Mouse (Mus musculus): Measurements from ENCODE around the gene Fbxl14. TPM values are rescaled to one million over a fixed set of nuclear protein-coding genes. Genes with fewer than 3 reads are reported as not detected.

The Fbxl14 gene
- polyA plus RNA-seq, 1 experiment from 2014 or later, result 3.1 TPM

- Histone ChIP-seq H3K4me1 (replicated peaks; ENCODE audit: control insufficient read depth, insufficient read depth, low read length) (no peaks in the 10 kb centered on the region), H3K4me2 (replicated peaks) (no peak overlapping the region), H3K4me3 (replicated peaks; ENCODE audit: low read length) (no peak overlapping the region), H3K27ac (no peak overlapping the region), H3K9me3 (ENCODE audit: control insufficient read depth, low read length) (no peaks in the 10 kb centered on the region), H3K27me3 (ENCODE audit: control insufficient read depth, insufficient read depth, low read length) (no peaks in the 10 kb centered on the region), H3K36me3 (replicated peaks; ENCODE audit: control insufficient read depth, insufficient read depth) (no peaks in the 10 kb centered on the region), H3K9ac (no peak overlapping the region)
- DNase-seq (ENCODE audit: low spot score) (no peak), ATAC-seq (ENCODE audit: low FRiP score) (no peak)
- 65% methylated on average over 10 of the region's 10 CpGs for WGBS
Measured at GRCm38 (mm10) chr6:119466921-119467784, 12.3 kb upstream of the Fbxl14 start.

- Histone ChIP-seq H3K4me1 (replicated peaks; ENCODE audit: control insufficient read depth, insufficient read depth, low read length) (no peaks in the 10 kb centered on the region), H3K27me3 (ENCODE audit: control insufficient read depth, insufficient read depth, low read length) (no peaks in the 10 kb centered on the region), H3K9ac (no peak overlapping the region), H3K36me3 (replicated peaks; ENCODE audit: control insufficient read depth, insufficient read depth) (no peaks in the 10 kb centered on the region), H3K4me3 (replicated peaks; ENCODE audit: low read length) (no peak overlapping the region), H3K4me2 (replicated peaks) (no peak overlapping the region), H3K27ac (no peak overlapping the region), H3K9me3 (ENCODE audit: control insufficient read depth, low read length) (no peaks in the 10 kb centered on the region)
- WGBS, result 93% methylated on average over 2 of the region's 2 CpGs
- DNase-seq (ENCODE audit: low spot score) (no peak), ATAC-seq (ENCODE audit: low FRiP score) (no peak)
Measured at GRCm38 (mm10) chr6:119467785-119468059, 11.7 kb upstream of the Fbxl14 start.

GRCm38 (mm10) chr6:119470777-119471176 is 8.7 kb upstream of the Fbxl14 start:
- no peaks in the 10 kb centered on the region for H3K36me3 ChIP-seq (replicated peaks; ENCODE audit: control insufficient read depth, insufficient read depth)
- H3K27ac ChIP-seq, result no peak overlapping the region
- DNase-seq (ENCODE audit: low spot score), result no peak
- no peaks in the 10 kb centered on the region for H3K9me3 ChIP-seq (ENCODE audit: control insufficient read depth, low read length)
- 90% methylated on average over 3 of the region's 3 CpGs for WGBS
- no peak overlapping the region for H3K4me2 ChIP-seq (replicated peaks)
- H3K27me3 ChIP-seq (ENCODE audit: control insufficient read depth, insufficient read depth, low read length), result no peaks in the 10 kb centered on the region
- H3K4me1 ChIP-seq (replicated peaks; ENCODE audit: control insufficient read depth, insufficient read depth, low read length), result no peaks in the 10 kb centered on the region
- no peak overlapping the region for H3K9ac ChIP-seq
- no peak overlapping the region for H3K4me3 ChIP-seq (replicated peaks; ENCODE audit: low read length)
- no peak for ATAC-seq (ENCODE audit: low FRiP score)

GRCm38 (mm10) chr6:119472135-119472534 is 7.3 kb upstream of the Fbxl14 start:
- no peaks in the 10 kb centered on the region for H3K27me3 ChIP-seq (ENCODE audit: control insufficient read depth, insufficient read depth, low read length)
- H3K4me1 ChIP-seq (replicated peaks; ENCODE audit: control insufficient read depth, insufficient read depth, low read length), result no peaks in the 10 kb centered on the region

GRCm38 (mm10) chr6:119472705-119473104 is 6.8 kb upstream of the Fbxl14 start:
- 63% methylated on average over 3 of the region's 3 CpGs for WGBS

More at GRCm38 (mm10) chr6:119472135-119472534, 7.3 kb upstream of the Fbxl14 start:
- H3K9ac ChIP-seq, result no peak overlapping the region
- no peak overlapping the region for H3K4me3 ChIP-seq (replicated peaks; ENCODE audit: low read length)
- H3K4me2 ChIP-seq (replicated peaks), result no peak overlapping the region
- WGBS, result 21% methylated on average over 5 of the region's 5 CpGs
- ATAC-seq (ENCODE audit: low FRiP score) (no peak), DNase-seq (ENCODE audit: low spot score) (peak; percentile 63)
- no peak overlapping the region for H3K27ac ChIP-seq
- H3K9me3 ChIP-seq (ENCODE audit: control insufficient read depth, low read length), result no peaks in the 10 kb centered on the region
- no peaks in the 10 kb centered on the region for H3K36me3 ChIP-seq (replicated peaks; ENCODE audit: control insufficient read depth, insufficient read depth)

GRCm38 (mm10) chr6:119473446-119473845 is 6.0 kb upstream of the Fbxl14 start:
- Histone ChIP-seq H3K36me3 (replicated peaks; ENCODE audit: control insufficient read depth, insufficient read depth) (no peaks in the 10 kb centered on the region), H3K9me3 (ENCODE audit: control insufficient read depth, low read length) (no peaks in the 10 kb centered on the region), H3K4me1 (replicated peaks; ENCODE audit: control insufficient read depth, insufficient read depth, low read length) (peaks cover 7% of the 10 kb centered on the region; the same call in 1 of the 2 replicates), H3K27ac (no peak overlapping the region), H3K9ac (no peak overlapping the region), H3K4me3 (replicated peaks; ENCODE audit: low read length) (no peak overlapping the region), H3K27me3 (ENCODE audit: control insufficient read depth, insufficient read depth, low read length) (no peaks in the 10 kb centered on the region), H3K4me2 (replicated peaks) (no peak overlapping the region)
- ATAC-seq (ENCODE audit: low FRiP score) (no peak), DNase-seq (ENCODE audit: low spot score) (no peak)
- WGBS, result 82% methylated on average over 7 of the region's 7 CpGs

More at GRCm38 (mm10) chr6:119472705-119473104, 6.8 kb upstream of the Fbxl14 start:
- no peaks in the 10 kb centered on the region for H3K9me3 ChIP-seq (ENCODE audit: control insufficient read depth, low read length)
- ATAC-seq (ENCODE audit: low FRiP score) (no peak), DNase-seq (ENCODE audit: low spot score) (no peak)
- no peak overlapping the region for H3K9ac ChIP-seq
- no peak overlapping the region for H3K4me3 ChIP-seq (replicated peaks; ENCODE audit: low read length)
- H3K27me3 ChIP-seq (ENCODE audit: control insufficient read depth, insufficient read depth, low read length), result no peaks in the 10 kb centered on the region
- H3K4me2 ChIP-seq (replicated peaks), result no peak overlapping the region
- H3K36me3 ChIP-seq (replicated peaks; ENCODE audit: control insufficient read depth, insufficient read depth), result no peaks in the 10 kb centered on the region
- no peaks in the 10 kb centered on the region; the same call in 1 of the 2 replicates for H3K4me1 ChIP-seq (replicated peaks; ENCODE audit: control insufficient read depth, insufficient read depth, low read length)
- H3K27ac ChIP-seq, result no peak overlapping the region

GRCm38 (mm10) chr6:119473992-119474391 is 5.5 kb upstream of the Fbxl14 start:
- no peak overlapping the region for H3K4me2 ChIP-seq (replicated peaks)
- no peak overlapping the region for H3K4me3 ChIP-seq (replicated peaks; ENCODE audit: low read length)
- H3K27ac ChIP-seq, result no peak overlapping the region
- H3K4me1 ChIP-seq (replicated peaks; ENCODE audit: control insufficient read depth, insufficient read depth, low read length), result peaks cover 9% of the 10 kb centered on the region; the same call in 1 of the 2 replicates
- no peaks in the 10 kb centered on the region for H3K36me3 ChIP-seq (replicated peaks; ENCODE audit: control insufficient read depth, insufficient read depth)
- DNase-seq (ENCODE audit: low spot score) (no peak), ATAC-seq (ENCODE audit: low FRiP score) (no peak)
- no peaks in the 10 kb centered on the region for H3K27me3 ChIP-seq (ENCODE audit: control insufficient read depth, insufficient read depth, low read length)
- no peaks in the 10 kb centered on the region for H3K9me3 ChIP-seq (ENCODE audit: control insufficient read depth, low read length)
- WGBS, result 90% methylated on average over 4 of the region's 4 CpGs
- no peak overlapping the region for H3K9ac ChIP-seq

- Histone ChIP-seq H3K4me2 (replicated peaks) (no peak overlapping the region), H3K9me3 (ENCODE audit: control insufficient read depth, low read length) (no peaks in the 10 kb centered on the region), H3K27me3 (ENCODE audit: control insufficient read depth, insufficient read depth, low read length) (no peaks in the 10 kb centered on the region), H3K9ac (no peak overlapping the region), H3K27ac (no peak overlapping the region), H3K36me3 (replicated peaks; ENCODE audit: control insufficient read depth, insufficient read depth) (peaks cover 4% of the 10 kb centered on the region; the same call in 1 of the 2 replicates), H3K4me3 (replicated peaks; ENCODE audit: low read length) (no peak overlapping the region), H3K4me1 (replicated peaks; ENCODE audit: control insufficient read depth, insufficient read depth, low read length) (peaks cover 9% of the 10 kb centered on the region; the same call in 1 of the 2 replicates)
- no peak for DNase-seq (ENCODE audit: low spot score)
- ATAC-seq (ENCODE audit: low FRiP score), result no peak
- 96% methylated on average over 6 of the region's 6 CpGs for WGBS
Measured at GRCm38 (mm10) chr6:119475988-119476387, 3.5 kb upstream of the Fbxl14 start.

- peaks cover 17% of the 10 kb centered on the region for H3K4me1 ChIP-seq (replicated peaks; ENCODE audit: control insufficient read depth, insufficient read depth, low read length)
- no peak overlapping the region for H3K9ac ChIP-seq
- ATAC-seq (ENCODE audit: low FRiP score) (no peak), DNase-seq (ENCODE audit: low spot score) (no peak)
- 64% methylated on average over 13 of the region's 13 CpGs for WGBS
- H3K27ac ChIP-seq, result no peak overlapping the region
- H3K27me3 ChIP-seq (ENCODE audit: control insufficient read depth, insufficient read depth, low read length), result no peaks in the 10 kb centered on the region
- H3K9me3 ChIP-seq (ENCODE audit: control insufficient read depth, low read length), result no peaks in the 10 kb centered on the region
- peaks cover 7% of the 10 kb centered on the region; the same call in 1 of the 2 replicates for H3K36me3 ChIP-seq (replicated peaks; ENCODE audit: control insufficient read depth, insufficient read depth)
- 0 out of 2 replicates have a peak overlapping the region, but pooled peaks have one; percentile 97 for H3K4me2 ChIP-seq (replicated peaks)
- no peak overlapping the region for H3K4me3 ChIP-seq (replicated peaks; ENCODE audit: low read length)
Measured at GRCm38 (mm10) chr6:119477686-119478310, 1.7 kb upstream of the Fbxl14 start.
